Mouse (Mus musculus): ENCODE results near the gene Heatr1. TPM values are rescaled to one million over a fixed set of nuclear protein-coding genes. Genes with fewer than 3 reads are reported as not detected.
"Not testable (repeated sequence)": the region's sequence is repeated elsewhere in the genome, so short reads cannot be mapped to it uniquely, and the experiment has no call there.

Gene Heatr1
- total and polyA plus RNA-seq, 3 experiments, result 69.6 to 149 (median 92.3) TPM

GRCm38 (mm10) chr13:12464159-12464558, 69.3 kb downstream of the Heatr1 start:
- peak; percentile 55 for TF ChIP-seq ZNF384 (IDR thresholded peaks at IDR 0.05; ENCODE audit: low read depth, low read length)
- peaks cover 8 to 40% of the 10 kb centered on the region in 2 experiments for H3K4me1 ChIP-seq (ENCODE audit: control insufficient read depth in 1 of 2, insufficient read depth in 2 of 2)
- H3K4me2 ChIP-seq (ENCODE audit: insufficient read depth, low read depth, poor library complexity, severe bottlenecking); H3K79me2 ChIP-seq (replicated peaks; ENCODE audit: control insufficient read depth, extremely low read depth, insufficient read depth, poor library complexity, severe bottlenecking); H3K9me3 ChIP-seq (replicated peaks; ENCODE audit: low read length); H3K27me3 ChIP-seq (replicated peaks); H3K9ac ChIP-seq (ENCODE audit: insufficient read depth, low read depth); H3K27ac ChIP-seq (ENCODE audit: insufficient read depth, low read depth); H3K4me3 ChIP-seq (replicated peaks in 1 of 3; ENCODE audit: low read depth in 2 of 3, low read length in 2 of 3, poor library complexity in 1 of 3); in situ Hi-C loops (cut with MboI; ENCODE audit: low pct_ligation_motif_present, low pct_unique_long_range_greater_than_20kb, low sequenced_read_pairs); DNase-seq (ENCODE audit: extremely low read depth); H3K36me3 ChIP-seq (replicated peaks in 1 of 2; ENCODE audit: control insufficient read depth in 1 of 2, insufficient read depth in 1 of 2, low read length in 1 of 2); dilution Hi-C loops (cut with MboI; ENCODE audit: extremely low pct_ligation_motif_present, extremely low pct_unique_long_range_greater_than_20kb, low sequenced_read_pairs): not testable (repeated sequence)

GRCm38 (mm10) chr13:12464844-12465243, 70.0 kb downstream of the Heatr1 start, which contains the start of gene Lgals8:
TSS of gene Lgals8 (minus strand) at chr13:12464944.
- in situ Hi-C loops (cut with MboI; ENCODE audit: low pct_ligation_motif_present, low pct_unique_long_range_greater_than_20kb, low sequenced_read_pairs) (no loop called here), dilution Hi-C loops (cut with MboI; ENCODE audit: extremely low pct_ligation_motif_present, extremely low pct_unique_long_range_greater_than_20kb, low sequenced_read_pairs) (no loop called here)
- H3K27ac ChIP-seq (ENCODE audit: insufficient read depth, low read depth), result no peak within 1 kb of the TSS
- TF ChIP-seq MXI1 (IDR thresholded peaks at IDR 0.05; ENCODE audit: low read depth, low read length), result no peak
- no peak for TF ChIP-seq POLR2A (IDR thresholded peaks at IDR 0.05; ENCODE audit: low read depth, low read length)
- no peak for TF ChIP-seq E2F4 (IDR thresholded peaks at IDR 0.05; ENCODE audit: insufficient replicate concordance, low read depth, low read length)
- TF ChIP-seq HCFC1 (IDR thresholded peaks at IDR 0.05; ENCODE audit: low read depth, low read length), result no peak
- TF ChIP-seq UBTF (IDR thresholded peaks at IDR 0.05; ENCODE audit: low read depth, low read length), result no peak
- no peak for TF ChIP-seq JUND (conservative IDR thresholded peaks at IDR 0.05; ENCODE audit: low read depth, low read length)
- no peak for TF ChIP-seq NELFE (IDR thresholded peaks at IDR 0.05; ENCODE audit: low read depth, low read length)
- no peak for TF ChIP-seq ZKSCAN1 (IDR thresholded peaks at IDR 0.05; ENCODE audit: borderline replicate concordance, low read depth, low read length)
- TF ChIP-seq MAZ (IDR thresholded peaks at IDR 0.05; ENCODE audit: low read depth, low read length), result no peak
- TF ChIP-seq ELF1 (IDR thresholded peaks at IDR 0.05; ENCODE audit: low read depth, low read length), result no peak
- TF ChIP-seq ETS1 (conservative IDR thresholded peaks at IDR 0.05; ENCODE audit: low read depth, low read length), result no peak
- no peak for TF ChIP-seq MAFK (IDR thresholded peaks at IDR 0.05; ENCODE audit: insufficient replicate concordance, low read length)
- no peak for TF ChIP-seq PAX5 (IDR thresholded peaks at IDR 0.05; ENCODE audit: low read length)
- no peak for TF ChIP-seq RAD21 (IDR thresholded peaks at IDR 0.05; ENCODE audit: low read depth, low read length)
- no peaks in the 10 kb centered on the region for H3K9me3 ChIP-seq (replicated peaks; ENCODE audit: low read length)
- peaks cover 5 to 36% of the 10 kb centered on the region in 2 experiments for H3K4me1 ChIP-seq (ENCODE audit: control insufficient read depth in 1 of 2, insufficient read depth in 2 of 2)
- H3K79me2 ChIP-seq (replicated peaks; ENCODE audit: control insufficient read depth, extremely low read depth, insufficient read depth, poor library complexity, severe bottlenecking), result 0 out of 2 replicates have a peak, but pooled peaks cover 1% of the 10 kb centered on the region
- no peak for DNase-seq (ENCODE audit: extremely low read depth)
- peaks cover 0 to 1% of the 10 kb centered on the region in 2 experiments for H3K36me3 ChIP-seq (replicated peaks in 1 of 2; ENCODE audit: control insufficient read depth in 1 of 2, insufficient read depth in 1 of 2, low read length in 1 of 2)
- H3K4me2 ChIP-seq (ENCODE audit: insufficient read depth, low read depth, poor library complexity, severe bottlenecking), result no peak within 1 kb of the TSS
- no peaks in the 10 kb centered on the region for H3K27me3 ChIP-seq (replicated peaks)
- H3K4me3 ChIP-seq (replicated peaks in 1 of 3; ENCODE audit: low read depth in 2 of 3, low read length in 2 of 3, poor library complexity in 1 of 3), result no peak within 1 kb of the TSS
- no peak within 1 kb of the TSS for H3K9ac ChIP-seq (ENCODE audit: insufficient read depth, low read depth)

All from CH12.LX (cell line).